In the genomic region with DNA sequence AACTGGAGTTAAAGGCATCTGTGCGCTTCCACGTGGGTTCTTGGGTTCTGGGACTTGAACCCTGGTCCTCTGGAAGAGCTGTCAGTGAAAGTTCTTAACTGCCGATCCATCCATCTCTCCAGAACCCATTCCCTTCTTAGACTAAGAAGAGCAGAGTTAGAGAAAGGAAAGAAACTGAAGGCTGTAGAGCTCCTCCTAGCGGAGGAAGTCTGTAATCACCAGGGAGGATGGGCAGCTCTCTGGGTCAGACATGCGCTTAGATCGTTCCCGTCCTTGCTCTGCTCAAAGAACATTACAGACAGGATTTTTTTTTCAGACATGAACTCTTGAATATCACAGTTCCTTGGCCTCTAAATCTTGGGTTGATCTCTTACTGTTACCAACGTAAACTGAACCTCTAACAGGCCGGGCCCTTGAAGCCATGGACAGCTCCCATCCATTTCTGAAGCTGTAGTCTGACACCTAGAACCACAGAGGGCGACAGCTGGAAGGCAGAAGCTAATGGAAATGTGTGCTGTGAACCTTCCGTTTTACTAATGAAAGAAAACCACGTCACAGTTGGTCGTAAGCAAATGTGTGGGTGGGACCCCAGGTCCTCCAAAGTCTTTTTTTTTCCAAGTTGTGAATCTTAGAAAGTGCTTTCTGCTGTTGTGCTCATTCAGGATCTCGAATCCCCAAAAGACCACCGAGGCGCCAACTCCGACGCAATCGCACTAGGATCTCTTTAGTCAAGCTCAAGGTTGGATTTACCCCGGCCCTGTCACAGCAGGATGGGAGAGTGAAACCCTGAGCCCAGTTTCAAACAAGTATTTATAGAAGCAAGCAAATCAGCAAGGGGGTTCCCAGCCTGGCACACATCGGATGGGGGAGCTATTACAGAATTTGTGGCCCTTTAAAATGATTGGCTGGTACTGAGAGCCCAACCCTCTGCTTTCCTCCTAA, we compare ENCODE assay signal across 10 mouse cellular contexts. TPM values are rescaled to one million over a fixed set of nuclear protein-coding genes. Genes with fewer than 3 reads are reported as not detected.
DNase-seq lines count a peak whose midpoint lies in the region; ATAC-seq and TF ChIP-seq lines count a peak whose summit lies in the region.
"Had no signal": no experiment of that assay in that cellular context is flagged by ENCODE, and none has a peak within 500 bp of the region (broad histone marks: within the 10 kb centered on the region; RNA-seq: fewer than 3 reads in every experiment).

No protein-coding gene starts in this region.

- H3K4me3 ChIP-seq in cerebellum, adult 2 months (replicated peaks; ENCODE audit: insufficient read depth, low read depth, low read length), result no peak overlapping the region
- H3K4me3 ChIP-seq: limb, embryonic 12.5 days; stomach, embryonic 15.5 days had no signal

- no peak for DNase-seq in cerebellum, adult 2 months
- no peak for DNase-seq in cerebellum, adult 9-11 months
- DNase-seq in thymus, postnatal 0 days (ENCODE audit: low spot score), result peak; percentile 54
- DNase-seq in thymus, adult 18-20 months, result no peak
- peak; percentile 23 to 45 for DNase-seq in heart, postnatal 10 days
- peak; percentile 39 for DNase-seq in mesoderm, embryonic 11.5 days (ENCODE audit: low read depth, low spot score)
- no peak for DNase-seq in urinary bladder, postnatal 36 days (ENCODE audit: low spot score in 2 of 2)

- no peaks in the 10 kb centered on the region for H3K27me3 ChIP-seq in cerebellum, adult 2 months (ENCODE audit: control insufficient read depth, insufficient read depth, low read length)
- H3K27me3 ChIP-seq: limb, embryonic 12.5 days; stomach, embryonic 15.5 days had no signal

- WGBS in cerebellum, adult 2 months, result 72% methylated on average over 21 of the region's 21 CpGs

- H3K4me1 ChIP-seq in cerebellum, adult 2 months (ENCODE audit: control insufficient read depth, insufficient read depth, low read length), result no peaks in the 10 kb centered on the region
- H3K4me1 ChIP-seq: stomach, embryonic 15.5 days had no signal

- H3K27ac ChIP-seq in cerebellum, adult 2 months (ENCODE audit: insufficient read depth, low read length), result no peak overlapping the region
- H3K27ac ChIP-seq: limb, embryonic 12.5 days; stomach, embryonic 15.5 days had no signal

- intact Hi-C loops in heart, postnatal 10 days (cut with DNase I), result no loop called here

- TF ChIP-seq CTCF in cerebellum, adult 2 months (IDR thresholded peaks at IDR 0.05; ENCODE audit: borderline replicate concordance, insufficient read depth, low read depth, low read length), result peak; percentile 48; the same call in 1 of the 2 replicates

- ATAC-seq in cerebellum, adult (ENCODE audit: insufficient number of reproducible peaks, low FRiP score, low TSS enrichment), result no peak

- TF ChIP-seq POLR2A in cerebellum, adult 2 months (IDR thresholded peaks at IDR 0.05; ENCODE audit: borderline replicate concordance, insufficient read depth, low read length), result no peak

RNA-seq across cellular contexts. Expression of a gene that starts 55.7 kb away (rescaled TPM):
- not detected in 2 replicates for polyA plus RNA-seq in cerebellum, adult 2 months (2012; rRNA removed)
- polyA plus RNA-seq in thymus, postnatal 0 days (2015; fragmentation: Nextera tagmentation; extraction: Ambion mirVana), result not detected in 2 replicates
- not detected for total RNA-seq in heart, postnatal 10 days (2021)
- polyA plus RNA-seq: limb, embryonic 12.5 days; stomach, embryonic 15.5 days had no signal

Comparison
In these comparisons a context has a peak if more than half of its experiments do, and no peak if none do; other contexts are left out.
1. DNase-seq: peak in thymus, postnatal 0 days (single experiment), heart, postnatal 10 days (2 of 2) and mesoderm, embryonic 11.5 days (single experiment); none in cerebellum, adult 2 months (0 of 2), cerebellum, adult 9-11 months (single experiment), thymus, adult 18-20 months (0 of 2) and urinary bladder, postnatal 36 days (0 of 2).